ENCODE assay signal across 11 mouse cellular contexts in the genomic region with DNA sequence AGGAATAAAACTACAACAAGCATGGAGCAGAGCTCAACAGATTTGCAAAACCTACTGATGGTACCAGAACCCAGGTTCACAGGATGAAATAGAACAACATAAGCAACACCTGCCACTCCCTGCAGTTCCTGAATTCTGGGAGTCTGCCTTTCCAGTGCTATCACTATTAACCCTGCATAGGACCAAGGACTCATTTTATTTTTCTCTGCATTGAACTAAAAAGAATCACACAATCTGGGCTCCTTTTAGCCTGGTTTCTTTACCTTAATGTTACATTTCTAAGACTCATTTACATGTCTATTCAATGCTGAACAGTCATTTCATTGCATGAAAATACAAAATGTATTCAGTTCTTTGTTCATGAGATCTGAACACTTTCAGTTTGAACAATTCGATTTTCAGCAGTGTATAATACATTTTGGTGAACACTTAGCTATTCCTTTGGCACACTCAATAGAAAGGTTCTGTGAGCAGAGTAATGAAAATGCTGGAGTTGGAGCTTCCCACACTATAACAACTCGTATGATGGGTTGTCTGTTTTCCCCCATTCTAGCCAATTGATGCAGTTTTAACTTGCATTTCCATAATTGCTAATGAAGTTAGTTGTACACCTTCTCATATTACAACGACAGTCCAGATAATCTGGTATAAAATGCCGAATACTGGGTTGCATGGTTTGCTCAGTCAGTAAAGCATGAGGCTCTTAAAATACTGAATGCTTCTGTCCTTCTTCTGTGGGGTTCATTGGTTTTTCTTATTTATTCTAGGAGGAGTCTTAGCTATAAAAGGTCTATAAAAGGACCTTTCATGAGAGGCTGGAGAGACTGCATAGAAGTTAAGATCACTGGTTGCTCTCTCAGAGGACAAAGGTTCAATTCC.
"Had no signal": no experiment of that assay in that cellular context is flagged by ENCODE, and none has a peak within 500 bp of the region (broad histone marks: within the 10 kb centered on the region; RNA-seq: fewer than 3 reads in every experiment).

No protein-coding gene starts in this region.

- H3K4me3 ChIP-seq: kidney, embryonic 15.5 days; limb, embryonic 13.5 days; myocyte; neural tube, embryonic 15.5 days had no signal

- H3K27me3 ChIP-seq: kidney, embryonic 15.5 days; limb, embryonic 13.5 days; neural tube, embryonic 15.5 days had no signal

- H3K4me1 ChIP-seq: kidney, embryonic 15.5 days; limb, embryonic 13.5 days; neural tube, embryonic 15.5 days had no signal

- DNase-seq: kidney, adult 2 months; kidney, postnatal 14 days; left cerebral cortex, postnatal 4 days; lung, adult 18-20 months; thymus, postnatal 4 days had no signal

- H3K27ac ChIP-seq: kidney, embryonic 15.5 days; limb, embryonic 13.5 days; liver, embryonic 14.5 days; neural tube, embryonic 15.5 days; stomach, postnatal 0 days had no signal

- H3K4me2 ChIP-seq: kidney, embryonic 15.5 days; limb, embryonic 13.5 days; neural tube, embryonic 15.5 days had no signal

- H3K9ac ChIP-seq: kidney, embryonic 15.5 days; limb, embryonic 13.5 days; liver, embryonic 14.5 days; neural tube, embryonic 15.5 days had no signal

- H3K9me3 ChIP-seq: kidney, embryonic 15.5 days; limb, embryonic 13.5 days; neural tube, embryonic 15.5 days had no signal

- H3K36me3 ChIP-seq: kidney, embryonic 15.5 days; limb, embryonic 13.5 days; neural tube, embryonic 15.5 days had no signal
